Mouse (Mus musculus) ES-Bruce4 (cell line): ENCODE data around the gene Smco4.

Experiments
- CTCF ChIP-seq: IDR thresholded peaks from one replicate; pipeline ENCODE4 v1.8.1; 2011; ENCODE audit warnings: low read depth, low read length
- EP300 ChIP-seq: IDR thresholded peaks from 2 replicates; pipeline ENCODE4 v1.6.1; 2011; ENCODE audit warnings: low read depth, low read length; ENCODE audit not compliant: insufficient read depth

DNA sequence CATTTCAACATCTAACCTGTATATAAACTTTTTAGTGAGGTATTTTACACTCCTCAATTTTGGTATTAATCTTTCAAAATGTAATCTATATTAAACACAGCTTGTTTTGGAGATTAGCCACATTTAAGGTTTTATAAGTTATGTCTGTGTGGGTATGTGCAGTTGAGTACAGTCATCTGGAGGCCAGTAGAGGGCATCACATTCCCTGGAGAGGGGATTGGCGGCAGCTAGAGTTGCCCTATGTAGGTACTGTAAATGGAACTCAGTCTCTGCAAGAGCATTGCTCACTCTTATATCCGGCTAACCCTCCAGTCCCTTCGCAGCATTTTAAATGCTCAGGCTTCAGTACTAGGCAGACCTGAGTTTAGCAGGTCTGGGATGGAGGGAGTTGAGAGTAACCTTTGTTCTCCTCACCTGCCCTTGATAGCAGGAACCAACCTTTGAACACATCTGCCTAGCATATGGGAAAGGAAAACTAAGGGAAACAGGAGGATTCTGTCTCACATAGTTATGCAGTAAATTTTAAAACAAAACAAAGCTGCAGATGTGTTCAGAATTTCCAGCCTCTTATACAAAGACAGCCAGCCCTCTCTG, 44.3 kb downstream of the Smco4 start:
- peak; percentile 8 for TF ChIP-seq CTCF
- TF ChIP-seq EP300, result no peak
